Mouse (Mus musculus) heart, adult 18-20 months (tissue): ENCODE measurements around the gene Rasal1. TPM values are rescaled to one million over a fixed set of nuclear protein-coding genes. Genes with fewer than 3 reads are reported as not detected.

ENCODE experiments used
- DNase-seq, 2 experiments: peaks; one replicate each; pipeline ENCODE4 v3.0.0; 2021 to 2022; ENCODE audit warnings: mixed read lengths in 1 of 2
- total RNA-seq, 2 experiments: library from RNA; stranded (reverse); gene quantifications; 2 replicates each; pipeline ENCODE4 v1.2.3; 2021

The Rasal1 gene
- total RNA-seq, 2 experiments from 2014 or later, result 0.69 TPM; not detected in 1

DNA sequence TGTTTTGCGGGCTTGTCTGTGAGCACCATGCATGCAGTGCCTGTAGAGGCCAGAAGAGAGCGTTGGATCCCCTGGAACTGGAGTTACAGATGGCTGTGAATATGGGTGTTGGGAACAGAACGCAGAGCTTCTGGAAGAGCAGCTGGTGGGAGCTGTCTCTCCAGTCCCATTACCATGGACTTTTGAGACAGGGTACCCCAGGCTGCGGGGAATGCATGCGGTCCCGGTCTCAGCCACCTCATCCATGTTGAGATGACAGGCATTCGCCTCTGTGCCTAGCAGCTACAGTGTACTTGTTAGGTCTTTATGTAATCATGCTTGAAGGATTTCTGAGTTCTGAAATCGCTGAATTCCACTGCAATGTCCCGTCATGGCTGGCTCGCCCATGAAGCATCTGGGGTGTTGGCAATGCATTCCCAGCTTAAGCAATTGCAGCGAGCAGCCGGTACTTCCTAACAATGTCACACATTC lies 7.7 kb downstream of the Rasal1 start:
- no peak for DNase-seq

DNA sequence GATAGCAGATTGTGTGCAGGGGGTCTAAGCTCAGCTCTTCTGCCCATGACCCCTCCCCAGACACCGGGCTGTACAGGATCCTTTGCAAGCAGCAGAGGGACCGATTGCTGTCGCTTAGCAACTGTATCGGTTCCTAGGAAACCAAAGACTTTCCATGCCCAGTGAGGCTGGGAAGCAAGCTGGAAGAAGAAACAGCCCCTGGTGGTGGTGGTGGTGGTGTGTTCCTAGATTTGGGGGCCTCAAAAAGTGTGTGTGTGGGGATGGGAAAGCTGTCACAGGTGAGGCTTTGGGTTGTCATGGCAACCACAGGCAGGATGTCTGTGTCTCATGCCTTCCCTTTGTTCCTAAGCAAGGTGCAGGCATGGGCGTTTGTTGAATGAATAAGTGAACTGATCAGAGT lies 12.2 kb downstream of the Rasal1 start:
- no peak for DNase-seq

DNA sequence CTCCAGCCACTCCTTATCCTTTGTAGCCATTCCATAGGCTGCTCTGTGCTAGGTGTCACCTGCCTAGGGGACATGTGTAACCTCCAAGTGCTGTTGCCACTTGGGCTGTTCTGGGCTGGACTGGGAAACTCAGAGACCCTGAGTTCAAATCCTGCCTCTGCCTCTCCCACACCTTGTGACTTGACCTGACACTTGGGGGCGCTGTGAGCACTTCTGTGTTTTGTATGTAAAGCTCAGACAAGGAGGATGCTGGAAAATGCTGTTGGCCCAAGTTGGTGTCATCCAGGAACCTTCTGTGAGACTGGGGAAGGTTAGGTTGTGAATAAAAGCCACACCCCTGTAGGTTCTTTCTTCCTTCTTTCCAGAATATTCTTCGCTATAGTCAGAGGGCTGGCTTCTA lies 16.3 kb downstream of the Rasal1 start:
- no peak for DNase-seq

DNA sequence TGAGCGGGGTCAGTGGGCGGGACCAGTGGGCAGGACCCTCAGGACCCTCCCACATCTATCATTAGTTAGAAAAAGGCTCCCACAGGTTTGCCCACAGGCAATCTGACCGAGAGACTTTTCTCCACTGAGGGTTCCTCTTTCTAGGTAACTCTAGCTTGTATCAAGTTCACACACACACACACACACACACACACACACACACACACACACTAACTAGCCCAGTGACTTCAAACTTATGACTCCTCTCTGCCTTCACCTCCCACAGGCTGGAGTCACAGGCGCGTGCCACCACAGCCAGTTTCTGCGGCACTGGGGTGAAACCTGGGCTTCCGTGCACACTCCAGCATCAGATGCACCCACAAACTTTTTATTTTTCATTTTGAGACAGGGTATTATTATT lies 20.1 kb downstream of the Rasal1 start:
- no peak for DNase-seq

DNA sequence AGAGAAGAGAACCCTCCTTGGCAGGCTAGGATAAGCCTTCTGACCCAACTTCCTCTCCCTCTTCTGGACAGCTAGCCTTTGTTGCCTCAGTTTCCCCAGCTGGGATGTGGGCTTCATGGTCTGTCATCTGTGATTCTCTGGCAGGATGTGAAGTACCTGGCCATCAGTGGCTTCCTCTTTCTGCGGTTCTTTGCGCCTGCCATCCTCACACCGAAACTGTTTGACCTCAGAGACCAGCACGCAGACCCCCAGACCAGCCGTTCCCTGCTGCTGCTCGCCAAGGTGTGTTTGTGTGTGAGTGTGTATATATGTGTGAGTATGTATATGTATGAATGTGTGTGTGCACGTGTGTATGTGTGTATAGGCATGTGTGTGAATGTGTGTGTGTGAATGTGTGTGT lies 21.5 kb downstream of the Rasal1 start:
- DNase-seq, result no peak

DNA sequence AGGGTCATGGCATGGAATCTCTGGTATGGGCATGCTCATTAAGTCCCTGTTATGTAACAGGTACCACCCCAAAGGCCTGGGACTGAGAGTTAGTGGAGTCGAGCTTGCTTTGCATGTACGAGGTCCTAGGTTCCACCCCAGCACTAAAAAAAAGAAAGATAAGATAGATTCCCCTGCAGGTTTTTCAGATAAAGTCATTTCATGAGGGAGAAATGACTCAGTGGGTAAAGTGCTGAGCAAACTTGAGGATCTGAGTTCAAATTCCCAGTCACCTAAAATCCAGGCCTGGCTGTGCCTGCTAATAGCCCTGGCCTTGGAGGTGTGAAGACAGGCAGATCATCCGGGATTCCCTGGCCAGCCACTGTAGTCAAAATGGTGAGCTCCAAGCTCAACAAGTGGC lies 23.3 kb downstream of the Rasal1 start:
- DNase-seq, result no peak

DNA sequence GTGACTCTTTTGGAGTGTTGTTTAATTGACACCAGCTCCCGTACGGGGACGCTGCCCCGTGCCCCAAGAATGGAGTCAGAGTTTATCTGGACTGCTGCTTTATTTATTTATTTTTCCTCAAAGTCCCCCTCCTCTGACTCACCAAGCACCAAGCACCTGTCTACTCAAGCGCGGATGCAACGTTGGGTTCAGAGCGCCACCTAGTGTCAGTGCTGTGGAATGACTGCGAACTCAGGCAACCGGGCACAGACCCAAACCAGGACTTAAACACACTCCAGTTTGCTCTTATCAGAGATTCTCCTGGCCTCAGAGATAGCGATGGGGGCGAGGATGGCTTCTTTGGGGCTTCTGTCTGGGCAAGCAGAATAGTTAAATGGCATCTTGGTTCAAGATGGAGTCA lies 25.0 kb downstream of the Rasal1 start:
- DNase-seq, result peak; percentile 46 to 77

DNA sequence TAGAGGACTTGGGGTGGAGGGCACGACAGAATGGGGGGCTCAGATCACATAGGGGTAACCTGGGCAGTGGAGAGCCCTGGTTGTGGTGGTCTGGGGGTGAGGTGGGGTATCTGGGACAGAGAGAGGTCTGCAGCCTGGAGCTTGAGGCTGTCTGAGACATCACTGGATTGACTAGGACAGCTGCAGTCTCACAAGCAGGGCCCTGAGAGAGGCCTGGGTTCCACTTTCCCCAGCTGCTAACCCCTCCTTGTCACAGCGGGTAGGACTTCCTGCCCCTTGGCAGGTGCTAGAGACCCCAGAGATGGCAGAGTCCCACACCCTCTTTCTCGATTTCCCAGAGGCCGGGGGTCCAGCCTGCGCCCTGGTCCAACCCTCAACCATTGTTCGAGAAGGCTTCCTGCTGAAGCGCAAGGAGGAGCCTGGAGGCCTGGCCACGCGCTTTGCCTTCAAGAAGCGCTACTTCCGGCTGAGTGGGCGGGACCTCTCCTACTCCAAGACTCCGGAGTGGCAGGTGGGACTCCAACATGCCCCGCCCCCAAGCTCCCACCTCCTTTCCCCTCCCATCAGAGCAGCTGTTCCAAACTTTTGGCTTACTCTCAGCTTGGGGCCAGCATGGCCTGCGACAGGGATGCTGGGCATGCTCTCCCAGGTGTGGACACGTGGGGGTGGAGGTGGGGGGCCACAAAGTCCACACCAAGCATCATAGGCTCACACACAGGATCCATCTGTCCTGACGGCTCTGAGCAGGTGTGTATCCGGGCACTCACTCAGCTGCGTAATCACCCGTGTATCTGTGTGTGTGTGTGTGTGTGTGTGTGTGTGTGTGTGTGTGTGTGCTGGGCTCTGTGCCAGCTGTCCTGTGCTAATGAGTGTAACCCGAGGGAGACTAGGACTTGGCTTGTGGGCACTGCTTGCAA lies 25.9 kb downstream of the Rasal1 start:
- no peak for DNase-seq

DNA sequence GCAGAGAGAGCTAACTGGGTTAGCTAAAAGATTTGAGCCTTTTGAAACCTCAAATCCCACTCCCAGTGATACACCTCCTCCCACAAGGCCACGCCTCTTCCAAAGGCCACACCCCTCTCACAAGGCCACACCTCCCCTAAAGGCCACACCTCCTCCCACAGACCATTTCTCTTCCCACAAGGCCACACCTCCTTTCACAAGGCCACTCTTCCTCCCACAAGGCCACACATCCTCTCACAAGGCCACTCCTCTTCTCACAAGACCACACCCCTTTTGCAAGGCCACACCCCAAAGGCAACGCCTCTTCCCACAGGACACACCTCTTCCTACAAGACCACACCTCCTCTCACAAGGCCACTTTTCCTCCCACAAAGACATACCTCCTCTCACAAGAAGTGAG lies 28.9 kb downstream of the Rasal1 start:
- no peak for DNase-seq

DNA sequence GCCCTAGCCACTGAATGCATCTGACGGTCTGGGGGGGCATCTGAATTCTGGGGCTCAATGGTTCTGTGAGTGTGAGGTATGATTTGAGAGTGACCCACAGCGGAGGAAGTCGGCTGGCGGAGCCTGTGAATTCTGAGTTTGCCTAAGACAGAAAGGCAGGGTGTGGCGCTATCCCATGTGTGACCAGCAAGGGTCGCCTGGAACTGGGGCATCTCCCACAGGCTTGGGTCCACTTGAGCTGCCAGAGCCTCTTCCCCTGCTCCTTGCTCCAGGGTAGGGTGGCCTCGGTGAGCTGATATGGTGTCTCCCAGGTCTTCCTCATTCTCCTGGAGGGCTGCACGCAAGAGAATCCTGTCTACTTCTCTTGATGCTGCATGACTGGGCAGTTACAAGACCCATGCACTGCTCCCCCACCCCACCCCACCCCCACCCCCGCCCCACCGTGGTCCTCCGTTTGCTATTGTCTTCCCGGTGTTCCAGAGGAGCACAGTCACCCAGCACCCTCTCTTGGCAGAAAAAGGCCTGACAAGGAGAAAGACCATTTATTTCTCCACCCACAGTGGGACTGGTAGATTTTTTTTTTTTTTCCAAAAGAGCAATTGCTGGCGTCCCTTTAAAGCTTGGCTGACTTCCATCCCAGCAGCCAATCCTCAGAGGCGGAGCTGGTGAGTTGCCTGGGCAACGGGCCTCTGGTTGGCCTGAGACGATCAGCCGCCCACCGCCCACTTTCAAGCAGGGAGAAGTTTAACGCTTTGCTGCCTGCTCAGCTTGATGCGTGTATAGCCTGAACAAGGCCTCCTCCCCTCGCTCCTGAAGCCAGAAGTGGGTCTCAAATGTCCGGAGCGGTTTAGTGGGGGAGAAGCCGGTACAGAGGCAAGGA lies 31.3 kb downstream of the Rasal1 start:
- peak; percentile 44 to 57 for DNase-seq

DNA sequence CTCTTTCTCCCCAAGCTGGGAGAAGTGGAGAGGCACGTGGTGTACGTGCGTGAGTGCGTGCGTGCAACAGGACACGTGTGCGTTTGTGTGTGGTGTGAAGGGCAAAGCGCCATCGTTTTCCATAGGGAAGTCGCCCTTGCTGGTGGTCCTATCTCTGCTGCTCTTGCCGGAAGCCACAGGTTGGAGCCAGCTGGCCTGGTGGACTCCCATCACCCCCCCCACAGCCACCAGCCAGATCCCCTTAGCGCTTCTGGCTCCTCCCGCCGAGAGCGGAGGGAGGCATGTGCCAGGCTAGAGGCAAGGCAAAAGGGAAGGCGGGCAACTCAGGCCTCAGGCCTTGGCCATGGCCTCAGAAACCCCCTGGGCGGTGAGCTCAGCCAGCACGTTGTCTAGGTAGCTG lies 32.3 kb downstream of the Rasal1 start:
- no peak for DNase-seq

DNA sequence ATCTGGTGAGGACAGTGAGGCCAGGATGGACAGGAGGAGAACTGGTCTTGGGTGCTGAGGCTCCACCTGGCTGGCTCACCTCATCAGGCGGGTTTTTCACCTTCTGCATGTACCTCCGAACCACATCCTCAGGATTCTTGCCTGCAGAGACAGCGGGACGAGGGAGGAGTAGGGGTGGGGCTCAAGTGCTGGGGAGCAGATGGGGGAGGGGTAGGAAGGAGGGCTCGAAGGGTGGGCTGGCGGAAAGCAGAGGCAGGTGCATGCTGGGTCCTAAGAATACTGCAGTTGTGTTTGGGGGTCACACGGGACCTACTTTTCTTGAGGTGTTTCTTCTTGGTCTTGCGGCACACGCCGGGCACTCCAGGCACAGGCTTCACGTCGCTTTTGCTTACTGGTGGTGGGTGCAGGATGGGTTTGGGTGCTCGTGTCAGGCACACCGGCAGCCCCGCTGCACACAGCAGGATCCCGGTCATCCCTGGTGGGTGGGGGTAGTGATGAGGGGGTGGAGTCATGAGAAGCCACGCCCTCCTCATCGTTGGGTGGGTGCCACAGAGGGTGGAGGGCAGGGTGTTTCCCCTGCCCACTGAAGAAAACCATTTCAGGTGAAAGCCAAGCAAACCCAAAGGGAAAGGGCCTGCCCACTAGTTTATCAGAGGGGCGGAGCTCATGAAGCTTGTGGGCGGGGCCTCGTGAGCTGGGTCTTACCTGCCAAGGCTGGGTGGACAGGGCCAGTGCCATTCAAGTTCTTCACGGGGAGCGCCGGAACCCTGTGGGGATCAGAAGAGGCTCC lies 34.6 kb downstream of the Rasal1 start:
- DNase-seq, result no peak

DNA sequence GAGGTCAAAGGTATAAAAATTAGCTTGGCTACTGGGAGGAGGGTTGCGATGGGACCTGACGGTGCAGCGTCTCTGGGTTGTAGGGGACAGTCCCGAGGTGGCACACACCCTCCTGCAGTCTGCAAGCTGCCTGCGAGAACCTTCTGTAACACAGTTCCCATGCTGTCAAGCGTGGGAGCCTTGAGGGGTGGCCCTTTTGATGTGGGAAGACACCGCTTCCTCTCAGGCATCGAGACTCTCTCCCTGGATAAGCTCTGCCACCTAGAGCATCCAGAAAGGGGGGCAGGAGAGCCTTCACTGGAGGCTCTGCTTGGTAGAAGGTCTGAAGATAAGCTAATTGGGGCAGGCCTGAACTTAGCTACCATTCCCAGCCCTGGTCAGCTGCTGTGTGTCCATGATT lies 37.1 kb downstream of the Rasal1 start:
- no peak for DNase-seq

DNA sequence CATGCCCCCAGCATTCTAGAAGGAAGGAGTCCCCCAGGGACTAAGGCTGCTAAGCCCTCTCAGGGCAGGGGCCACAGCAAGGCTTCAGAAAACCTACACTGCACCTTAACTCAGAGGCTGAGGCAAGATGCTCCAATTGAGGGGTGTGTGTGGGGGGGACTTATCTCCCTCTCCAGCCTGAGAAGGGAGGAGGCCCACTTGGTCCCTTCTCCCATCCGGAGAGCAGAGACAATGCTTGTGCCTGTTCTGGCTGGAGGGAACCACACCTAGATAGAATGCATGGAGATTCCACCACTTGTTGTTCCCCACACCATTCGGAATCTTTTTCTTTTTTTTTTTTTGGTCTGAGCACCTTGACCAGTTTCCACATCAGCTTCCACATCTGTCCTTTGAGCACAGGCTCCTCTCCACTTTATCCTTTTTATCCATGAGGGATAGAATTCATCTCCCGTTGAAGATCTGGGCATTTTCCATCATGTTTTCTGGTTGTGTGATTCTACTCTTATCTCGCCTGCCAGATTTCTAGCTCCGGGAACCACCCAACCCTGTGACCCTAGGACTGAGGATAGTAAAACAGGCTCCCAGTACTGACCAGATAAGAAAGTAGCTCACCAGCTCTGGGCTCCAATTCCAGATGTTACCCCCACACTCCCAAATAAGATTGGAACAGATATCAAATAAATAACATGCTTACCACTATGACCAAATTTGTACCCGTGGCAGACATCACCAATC lies 38.3 kb downstream of the Rasal1 start:
- DNase-seq, result no peak

DNA sequence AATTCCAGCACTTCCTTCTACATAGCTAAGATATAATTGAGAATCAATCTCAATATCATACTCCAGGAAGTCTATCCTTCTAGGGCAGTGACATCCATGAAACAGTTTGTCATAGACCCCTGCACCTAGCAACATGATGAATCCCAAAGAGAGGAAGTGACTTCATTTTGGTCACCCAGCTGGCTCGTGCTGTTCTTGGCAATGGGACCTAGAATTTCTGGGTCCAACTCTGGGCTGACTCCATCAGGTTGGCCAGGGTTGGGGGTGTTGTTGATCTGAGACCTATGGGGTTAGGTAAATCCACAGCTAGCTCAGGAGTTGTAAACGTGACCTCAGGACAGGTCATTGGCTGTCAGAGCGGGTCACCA lies 38.9 kb downstream of the Rasal1 start:
- no peak for DNase-seq

DNA sequence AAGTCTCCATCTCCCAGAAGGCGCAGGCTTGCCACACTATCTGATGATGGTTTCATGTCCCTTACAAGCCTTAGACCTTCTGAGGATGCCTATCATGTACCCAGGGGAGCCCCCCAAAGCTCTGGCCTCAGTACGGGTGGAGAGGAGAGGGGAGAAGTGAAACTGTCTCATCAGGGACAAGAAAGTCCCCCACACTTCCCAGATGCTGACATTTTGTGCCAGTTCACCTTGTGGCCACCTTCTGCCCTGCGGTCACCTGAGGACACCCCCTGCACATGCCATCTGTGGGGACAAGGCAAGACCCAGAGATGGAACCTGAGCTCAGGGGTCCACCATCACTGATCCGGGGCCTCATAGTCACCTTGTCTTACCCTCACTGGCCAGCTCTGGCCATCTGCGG lies 39.3 kb downstream of the Rasal1 start:
- DNase-seq, result no peak

DNA sequence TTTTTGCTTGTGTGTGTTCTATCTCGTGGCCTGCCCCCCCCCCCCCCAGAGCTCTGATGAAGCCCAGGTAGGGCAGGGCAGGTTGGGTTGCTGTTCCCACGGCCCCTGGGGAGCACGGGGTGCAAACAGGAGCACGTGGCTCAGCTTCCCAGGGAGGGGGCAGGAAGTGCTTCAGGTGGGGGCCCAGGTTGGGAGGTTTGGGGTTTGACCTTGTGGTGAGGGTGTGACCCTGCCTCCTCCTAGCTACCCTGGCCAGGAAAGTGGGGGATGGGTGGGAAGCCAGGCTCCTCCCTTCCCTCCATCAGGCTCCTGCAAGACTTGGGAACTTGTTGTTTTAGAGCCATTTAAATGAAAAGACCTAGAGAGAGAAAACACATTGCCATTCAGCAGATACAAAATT lies 39.8 kb downstream of the Rasal1 start:
- peak in 1 of 2 experiments; percentile 28 for DNase-seq

DNA sequence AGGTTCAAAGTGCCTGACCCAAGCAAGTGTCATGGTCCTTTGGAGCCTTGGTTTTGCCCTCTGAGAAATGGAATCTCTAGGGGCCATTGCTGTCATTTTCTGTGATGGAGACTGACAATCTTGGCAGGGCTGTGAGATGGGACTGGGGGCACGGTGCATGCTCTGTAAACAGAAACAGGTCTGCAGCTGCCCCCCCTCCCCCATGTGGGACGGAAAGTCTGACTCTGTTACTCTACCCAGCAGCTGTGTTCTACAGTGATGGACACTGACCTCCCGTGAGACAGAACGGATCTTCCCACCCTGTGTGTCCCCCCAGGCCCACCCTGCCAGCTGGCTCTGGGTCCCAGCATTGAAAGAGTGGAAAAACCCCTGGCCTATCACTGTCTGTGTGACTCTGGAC lies 41.8 kb downstream of the Rasal1 start:
- no peak for DNase-seq

DNA sequence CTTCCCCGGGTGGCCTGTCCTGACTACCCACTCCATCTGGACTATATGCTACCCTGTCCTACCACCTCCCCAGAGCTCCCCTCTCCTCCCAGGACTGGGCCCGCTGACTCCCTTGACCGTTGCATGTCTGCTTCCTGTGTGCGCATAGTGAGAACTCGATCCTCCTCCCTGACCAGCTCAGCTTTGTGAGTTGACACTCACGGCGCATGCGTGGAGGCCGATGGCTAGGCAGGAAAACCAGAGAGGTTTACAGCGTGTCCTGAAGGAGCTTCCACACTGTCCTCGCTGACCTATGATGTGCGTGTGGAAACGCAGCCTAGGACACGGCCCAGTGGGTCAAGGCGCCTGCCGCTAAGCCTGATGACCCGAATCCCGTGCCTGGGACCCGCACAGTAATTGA lies 43.4 kb downstream of the Rasal1 start:
- DNase-seq, result no peak

DNA sequence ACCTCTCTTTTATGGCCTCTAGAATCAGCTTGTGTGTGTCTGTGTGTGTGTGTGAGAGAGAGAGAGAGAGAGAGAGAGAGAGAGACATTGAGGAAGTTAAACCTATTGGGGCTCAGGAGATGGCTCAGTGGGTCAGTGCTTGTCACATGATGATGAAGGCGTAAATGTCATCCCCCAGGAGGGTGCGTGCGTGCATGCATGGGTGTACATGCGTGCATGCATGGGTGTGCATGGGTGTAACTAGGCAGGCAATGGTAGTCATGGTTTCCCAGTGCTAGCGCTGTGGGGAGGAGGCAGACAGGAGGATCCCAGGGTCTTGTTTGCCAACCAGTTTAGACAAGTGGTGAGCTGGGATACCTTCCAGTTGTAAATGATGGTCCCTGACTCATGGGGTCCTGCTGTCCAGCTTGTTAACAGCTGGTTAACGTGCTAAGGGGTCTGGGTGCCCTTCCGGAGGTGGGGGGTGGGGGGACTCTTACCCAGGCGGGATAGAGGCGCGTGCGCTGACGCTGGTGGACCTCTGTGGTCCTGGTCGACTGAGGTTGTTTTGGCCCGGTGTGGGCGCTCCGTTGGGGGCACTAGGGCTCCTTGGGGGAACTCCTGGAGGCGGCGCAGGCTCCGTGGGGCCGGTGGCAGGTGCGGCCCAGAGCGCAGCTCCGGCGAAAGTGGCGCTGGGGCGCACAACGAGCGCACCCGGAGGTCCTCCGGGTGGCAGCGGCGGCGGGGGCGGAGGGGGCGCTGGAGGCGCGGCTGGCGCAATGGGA lies 45.5 kb downstream of the Rasal1 start:
- DNase-seq, result no peak

DNA sequence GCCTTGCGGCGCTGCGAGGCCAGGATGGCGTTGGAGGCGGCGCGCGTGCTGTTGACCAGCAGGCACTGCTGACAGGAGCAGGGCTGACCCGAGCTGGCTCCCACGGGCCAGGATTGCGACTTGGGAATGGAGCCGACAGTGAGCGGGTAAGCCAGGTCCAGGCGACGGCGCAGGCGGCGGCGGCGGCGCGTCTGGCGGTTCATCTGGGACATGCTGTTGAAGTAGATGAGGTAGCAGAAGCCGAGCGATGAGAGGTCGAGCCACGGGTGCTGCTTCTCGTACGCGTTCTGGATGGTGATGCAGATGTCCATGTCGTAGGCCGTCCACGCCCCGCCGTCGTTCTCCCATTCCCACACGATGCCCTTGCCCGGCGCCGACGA lies 46.1 kb downstream of the Rasal1 start:
- DNase-seq, result no peak
